Mouse (Mus musculus) midbrain, embryonic 12.5 days (tissue): ENCODE data around the gene Chst14. TPM values are rescaled to one million over a fixed set of nuclear protein-coding genes. Genes with fewer than 3 reads are reported as not detected.
A peak's percentile ranks its signal among the peaks of the same experiment; 100 is the strongest.

Experiments used
- ATAC-seq: fragments of 200-750 bp; cut with Nextera tagmentation; 2 replicates; pipeline ENCODE4 v1.8.0; 2017; ENCODE audit warnings: low read depth, moderate TSS enrichment, moderate library complexity; ENCODE audit not compliant: low FRiP score
- H3K27ac ChIP-seq: fragments of 300-500 bp; sonication (generic); replicated peaks from 2 replicates; pipeline ENCODE4 v1.5.1; 2016; ENCODE audit warnings: mild to moderate bottlenecking
- H3K27me3 ChIP-seq: fragments of 300-500 bp; sonication (generic); 2 replicates; pipeline ENCODE4 v1.6.1; 2016; ENCODE audit warnings: mild to moderate bottlenecking
- H3K36me3 ChIP-seq: fragments of 300-500 bp; sonication (generic); 2 replicates; pipeline ENCODE4 v1.6.1; 2016
- H3K4me1 ChIP-seq: fragments of 300-500 bp; sonication (generic); 2 replicates; pipeline ENCODE4 v1.6.1; 2016
- H3K4me2 ChIP-seq: fragments of 300-500 bp; sonication (generic); replicated peaks from 2 replicates; pipeline ENCODE4 v1.6.1; 2016; ENCODE audit warnings: mild to moderate bottlenecking, moderate library complexity
- H3K4me3 ChIP-seq: fragments of 300-500 bp; sonication (generic); 2 replicates; pipeline ENCODE4 v1.5.1; 2016; ENCODE audit warnings: mild to moderate bottlenecking
- H3K9ac ChIP-seq: fragments of 300-500 bp; sonication (generic); replicated peaks from 2 replicates; pipeline ENCODE4 v1.6.1; 2016; ENCODE audit warnings: mild to moderate bottlenecking, moderate library complexity
- H3K9me3 ChIP-seq: fragments of 300-500 bp; sonication (generic); 2 replicates; pipeline ENCODE4 v1.6.1; 2016; ENCODE audit warnings: mild to moderate bottlenecking
- WGBS: fragments of 180-500 bp; shearing (Covaris S2); methylation state at CpG from one replicate; pipeline ENCODE4 v1.1.7; 2016; 5-methylcytosine and 5-hydroxymethylcytosine counted together
- polyA plus RNA-seq: library from polyadenylated mRNA; unstranded; fragments of >200 nt; fragmentation: Nextera tagmentation; extraction: Ambion mirVana; gene quantifications from 2 replicates; pipeline ENCODE4 v1.2.1, GENCODE M21; 2016

The Chst14 gene
- polyA plus RNA-seq, 1 experiment from 2014 or later: 19.5 TPM

GRCm38 (mm10) chr2:118949699-118950098 lies 23.4 kb downstream of the Chst14 start:
- ATAC-seq: no peak
- Histone ChIP-seq H3K4me3 (no peak overlapping the region), H3K9ac (no peak overlapping the region), H3K27ac (no peak overlapping the region), H3K4me2 (no peak overlapping the region), H3K4me1 (no peaks in the 10 kb centered on the region), H3K9me3 (no peaks in the 10 kb centered on the region), H3K36me3 (no peaks in the 10 kb centered on the region), H3K27me3 (0 out of 2 replicates have a peak, but pooled peaks cover 6% of the 10 kb centered on the region)
- WGBS: 80% methylated on average over 3 of the region's 3 CpGs

DNA sequence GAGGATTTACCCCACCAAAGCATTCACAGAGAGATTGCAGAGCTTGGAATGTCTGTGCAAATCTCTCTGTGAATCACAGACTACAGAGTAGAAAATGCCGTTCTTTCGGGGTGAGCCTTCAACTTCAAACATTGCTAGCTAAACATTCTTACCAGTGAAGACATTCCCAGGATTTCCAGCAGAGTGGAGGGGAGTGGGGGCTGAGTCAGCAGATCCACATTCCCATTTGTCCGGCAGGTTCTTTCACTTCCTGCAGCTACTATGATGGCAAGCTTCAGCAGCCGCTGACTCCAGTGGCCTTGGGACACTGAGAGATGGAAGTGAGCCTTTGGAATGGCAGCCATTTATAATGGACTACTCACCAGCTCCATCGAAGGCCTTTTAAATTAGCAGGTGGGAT lies 30.2 kb downstream of the Chst14 start:
- H3K36me3 ChIP-seq: no peaks in the 10 kb centered on the region
- H3K4me3 ChIP-seq: no peak overlapping the region
- ATAC-seq: no peak
- no peaks in the 10 kb centered on the region for H3K9me3 ChIP-seq
- no peaks in the 10 kb centered on the region for H3K27me3 ChIP-seq
- no peak overlapping the region for H3K9ac ChIP-seq
- 75% methylated on average over 5 of the region's 5 CpGs for WGBS
- no peaks in the 10 kb centered on the region for H3K4me1 ChIP-seq
- H3K27ac ChIP-seq: no peak overlapping the region
- no peak overlapping the region for H3K4me2 ChIP-seq

GRCm38 (mm10) chr2:118959644-118960043 lies 33.3 kb downstream of the Chst14 start:
- H3K4me1 ChIP-seq: no peaks in the 10 kb centered on the region
- no peak overlapping the region for H3K4me3 ChIP-seq
- no peaks in the 10 kb centered on the region for H3K27me3 ChIP-seq
- no peaks in the 10 kb centered on the region for H3K36me3 ChIP-seq
- H3K4me2 ChIP-seq: no peak overlapping the region
- 35% methylated on average over 2 of the region's 2 CpGs for WGBS
- H3K9ac ChIP-seq: no peak overlapping the region
- ATAC-seq: no peak
- no peak overlapping the region for H3K27ac ChIP-seq
- H3K9me3 ChIP-seq: no peaks in the 10 kb centered on the region

DNA sequence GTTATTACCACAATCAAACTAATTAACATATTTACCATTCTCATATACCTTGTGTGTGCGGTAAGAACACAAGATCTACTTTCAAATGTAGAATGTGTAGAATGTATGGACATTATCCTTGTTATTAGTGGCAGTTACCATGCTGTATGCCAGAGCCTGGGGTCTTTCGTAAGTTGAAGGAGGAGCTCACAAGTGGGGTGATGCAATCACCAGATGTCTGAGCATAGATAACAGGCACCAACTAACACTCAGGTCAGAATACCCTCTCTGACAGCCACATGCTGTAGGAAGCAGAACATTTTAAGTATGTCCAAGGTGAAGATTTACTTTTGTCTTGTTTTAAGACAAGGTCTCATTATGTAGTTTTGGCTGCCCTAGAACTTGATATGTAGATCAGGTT lies 34.1 kb downstream of the Chst14 start:
- Histone ChIP-seq H3K4me2 (no peak overlapping the region), H3K4me3 (no peak overlapping the region), H3K27ac (no peak overlapping the region), H3K9ac (no peak overlapping the region), H3K9me3 (no peaks in the 10 kb centered on the region), H3K27me3 (no peaks in the 10 kb centered on the region), H3K36me3 (no peaks in the 10 kb centered on the region), H3K4me1 (no peaks in the 10 kb centered on the region)
- 99% methylated on average over 2 of the region's 2 CpGs for WGBS
- ATAC-seq: no peak

- WGBS: 67% methylated on average over 2 of the region's 2 CpGs
- Histone ChIP-seq H3K27me3 (no peaks in the 10 kb centered on the region), H3K4me2 (no peak overlapping the region), H3K9me3 (no peaks in the 10 kb centered on the region), H3K4me1 (no peaks in the 10 kb centered on the region), H3K9ac (no peak overlapping the region), H3K27ac (no peak overlapping the region), H3K36me3 (no peaks in the 10 kb centered on the region), H3K4me3 (no peak overlapping the region)
- ATAC-seq: no peak
Observed at GRCm38 (mm10) chr2:118961546-118961945, 35.2 kb downstream of the Chst14 start.

GRCm38 (mm10) chr2:118963007-118963675 lies 36.8 kb downstream of the Chst14 start:
- WGBS: 57% methylated on average over 9 of the region's 9 CpGs
- Histone ChIP-seq H3K9ac (no peak overlapping the region), H3K4me3 (no peak overlapping the region), H3K9me3 (no peaks in the 10 kb centered on the region), H3K27me3 (no peaks in the 10 kb centered on the region), H3K27ac (no peak overlapping the region), H3K4me1 (no peaks in the 10 kb centered on the region), H3K4me2 (no peak overlapping the region), H3K36me3 (no peaks in the 10 kb centered on the region)
- ATAC-seq: no peak

GRCm38 (mm10) chr2:118963676-118964012 lies 37.3 kb downstream of the Chst14 start:
- ATAC-seq: no peak
- no peak overlapping the region for H3K9ac ChIP-seq
- H3K27me3 ChIP-seq: no peaks in the 10 kb centered on the region
- no peak overlapping the region for H3K4me2 ChIP-seq
- H3K4me3 ChIP-seq: no peak overlapping the region
- no peaks in the 10 kb centered on the region for H3K36me3 ChIP-seq
- no peaks in the 10 kb centered on the region for H3K4me1 ChIP-seq
- WGBS: 74% methylated on average over 7 of the region's 7 CpGs
- no peaks in the 10 kb centered on the region for H3K9me3 ChIP-seq
- H3K27ac ChIP-seq: no peak overlapping the region

DNA sequence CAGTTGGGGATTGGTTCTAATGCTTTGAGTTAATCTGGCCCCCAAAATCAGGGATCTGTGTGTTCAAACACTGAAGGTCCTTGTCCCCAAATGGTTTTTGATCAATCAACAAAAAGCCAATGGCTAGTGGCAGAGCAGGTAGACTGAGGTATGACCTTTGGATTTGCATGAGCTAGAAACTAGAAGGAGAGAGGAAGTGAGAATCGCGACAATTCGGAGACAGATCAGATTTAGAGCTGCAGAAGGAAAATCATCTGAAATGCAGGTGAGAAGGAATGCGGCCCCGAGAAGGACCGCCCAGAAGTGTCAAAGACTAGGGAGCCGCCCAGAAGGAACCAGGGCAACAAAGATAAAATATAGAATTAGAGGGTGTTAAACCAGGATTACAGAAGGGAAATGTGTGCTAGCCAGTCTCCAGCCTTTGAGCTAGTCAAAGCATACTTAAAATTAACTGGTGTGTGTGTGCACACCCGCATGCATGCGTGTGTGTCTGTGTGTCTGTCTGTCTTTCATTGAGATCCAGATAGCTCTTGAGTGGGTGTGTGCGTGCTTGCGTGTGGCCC lies 43.4 kb downstream of the Chst14 start:
- H3K4me3 ChIP-seq: no peak overlapping the region
- H3K27ac ChIP-seq: no peak overlapping the region
- H3K4me1 ChIP-seq: peaks cover 3% of the 10 kb centered on the region; the same call in 1 of the 2 replicates
- peaks cover 19% of the 10 kb centered on the region for H3K27me3 ChIP-seq
- no peaks in the 10 kb centered on the region for H3K9me3 ChIP-seq
- no peak overlapping the region for H3K4me2 ChIP-seq
- 87% methylated on average over 11 of the region's 11 CpGs for WGBS
- ATAC-seq: no peak
- no peak overlapping the region for H3K9ac ChIP-seq
- no peaks in the 10 kb centered on the region for H3K36me3 ChIP-seq

GRCm38 (mm10) chr2:118972048-118972447 lies 45.8 kb downstream of the Chst14 start:
- H3K4me1 ChIP-seq: peaks cover 10% of the 10 kb centered on the region; the same call in 1 of the 2 replicates
- no peak for ATAC-seq
- no peak overlapping the region for H3K4me2 ChIP-seq
- H3K27me3 ChIP-seq: peaks cover 43% of the 10 kb centered on the region
- no peaks in the 10 kb centered on the region for H3K9me3 ChIP-seq
- H3K4me3 ChIP-seq: no peak overlapping the region
- H3K27ac ChIP-seq: no peak overlapping the region
- H3K9ac ChIP-seq: no peak overlapping the region
- H3K36me3 ChIP-seq: no peaks in the 10 kb centered on the region
- 83% methylated on average over 5 of the region's 5 CpGs for WGBS

DNA sequence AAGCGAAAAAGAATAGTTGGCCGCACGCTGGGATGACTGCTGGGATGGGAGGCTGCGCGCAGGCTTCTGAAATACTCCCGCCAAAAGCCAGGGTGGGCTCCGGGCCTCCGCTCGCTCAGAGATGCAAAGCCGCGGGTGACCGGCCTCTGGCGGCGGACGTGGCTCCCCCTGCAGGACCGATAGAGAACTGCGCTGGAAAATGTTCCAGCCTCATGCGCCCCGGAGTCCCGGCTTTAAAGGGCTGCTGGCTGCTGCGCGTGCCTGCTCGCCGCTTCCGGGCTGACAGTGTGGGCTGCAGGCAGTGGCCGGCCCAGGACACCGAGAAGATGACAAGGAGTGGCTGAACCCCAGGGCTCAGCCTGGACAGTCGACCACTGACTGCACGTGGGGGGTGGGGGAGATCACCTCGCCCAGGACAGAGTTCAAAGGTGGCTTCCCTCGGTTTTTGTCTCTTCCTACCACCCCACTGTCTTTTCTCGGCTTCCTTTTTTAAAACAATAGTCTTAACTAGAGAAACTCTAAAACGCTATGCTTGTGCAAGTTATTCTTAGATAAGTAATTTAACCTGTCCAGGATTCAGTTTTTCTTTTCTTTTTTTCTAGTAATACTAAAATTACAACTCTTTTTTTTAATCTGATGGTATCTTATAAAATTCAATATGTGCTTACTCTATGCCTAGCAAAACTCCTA lies 46.5 kb downstream of the Chst14 start:
- peak overlapping the region; percentile 59 for H3K4me2 ChIP-seq
- H3K36me3 ChIP-seq: no peaks in the 10 kb centered on the region
- H3K9ac ChIP-seq: peak overlapping the region; percentile 41
- H3K27me3 ChIP-seq: peaks cover 50% of the 10 kb centered on the region
- ATAC-seq: peak; percentile 85
- H3K9me3 ChIP-seq: no peaks in the 10 kb centered on the region
- peaks cover 10% of the 10 kb centered on the region; the same call in 1 of the 2 replicates for H3K4me1 ChIP-seq
- no peak overlapping the region for H3K27ac ChIP-seq
- WGBS: under 1% methylated on average over 33 of the region's 33 CpGs
- peak overlapping the region; percentile 32 for H3K4me3 ChIP-seq

DNA sequence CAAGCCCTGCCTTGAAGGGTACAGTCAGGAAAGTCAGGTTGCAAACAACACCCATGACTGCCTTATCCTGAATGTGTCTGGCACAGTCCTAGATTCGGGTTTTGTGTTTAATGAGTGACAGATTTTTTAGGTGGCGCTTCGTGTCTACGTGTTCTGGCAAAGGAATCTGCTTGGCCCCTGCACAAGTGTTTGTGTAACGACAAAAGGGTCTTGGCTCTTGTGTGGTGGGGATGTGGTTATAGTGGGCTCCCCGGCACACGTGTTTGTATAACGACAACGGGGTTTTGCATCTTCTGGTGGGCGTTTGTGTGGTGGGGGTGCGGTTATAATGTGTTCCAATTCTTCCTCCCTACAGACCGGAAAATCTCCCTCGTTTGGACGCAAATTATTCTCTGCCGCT lies 49.6 kb downstream of the Chst14 start:
- peak overlapping the region; percentile 93 for H3K4me2 ChIP-seq
- no peak overlapping the region for H3K27ac ChIP-seq
- H3K4me3 ChIP-seq: peak overlapping the region; percentile 60
- peak overlapping the region; percentile 72 for H3K9ac ChIP-seq
- no peaks in the 10 kb centered on the region for H3K9me3 ChIP-seq
- H3K36me3 ChIP-seq: no peaks in the 10 kb centered on the region
- H3K4me1 ChIP-seq: peaks cover 10% of the 10 kb centered on the region; the same call in 1 of the 2 replicates
- no peak for ATAC-seq
- peaks cover 54% of the 10 kb centered on the region for H3K27me3 ChIP-seq
- 6% methylated on average over 15 of the region's 15 CpGs for WGBS

DNA sequence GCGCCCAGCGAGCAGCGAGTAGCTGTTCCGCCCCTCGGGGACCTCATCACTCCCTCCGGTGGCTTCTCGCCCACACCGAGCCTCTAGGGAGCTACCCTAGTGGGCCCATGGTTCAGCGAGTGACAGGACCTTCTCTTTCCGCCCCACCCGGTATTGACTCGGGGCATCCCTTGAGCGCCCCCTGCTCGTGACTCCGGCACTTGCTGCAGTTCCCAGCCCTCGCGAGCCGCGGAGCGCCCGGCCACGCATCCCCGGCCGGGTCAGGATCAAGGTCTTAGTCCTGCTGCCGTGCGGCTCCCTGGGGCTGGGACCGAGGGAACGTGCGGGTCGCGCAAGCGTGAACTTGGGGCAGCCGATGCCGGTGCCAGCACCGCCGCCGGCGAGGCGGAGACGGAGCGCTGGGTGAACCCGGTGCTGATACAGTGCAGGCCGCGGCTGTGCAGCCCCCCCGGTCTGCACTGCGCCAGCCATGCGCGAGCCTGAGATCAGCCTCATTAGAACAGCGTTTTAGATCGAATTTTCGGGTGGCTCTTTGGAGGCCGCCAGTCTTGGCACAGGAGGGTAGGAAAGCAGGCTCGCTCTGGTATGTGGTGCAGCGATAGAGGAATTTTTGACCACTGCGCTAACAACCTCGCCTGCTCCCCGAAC lies 50.1 kb downstream of the Chst14 start:
- Histone ChIP-seq H3K9me3 (no peaks in the 10 kb centered on the region), H3K4me2 (peak overlapping the region; percentile 93), H3K36me3 (no peaks in the 10 kb centered on the region), H3K9ac (peak overlapping the region; percentile 72), H3K4me3 (peak overlapping the region; percentile 60), H3K27me3 (peaks cover 51% of the 10 kb centered on the region), H3K27ac (no peak overlapping the region), H3K4me1 (peaks cover 10% of the 10 kb centered on the region; the same call in 1 of the 2 replicates)
- WGBS: 2% methylated on average over 57 of the region's 57 CpGs
- ATAC-seq: peak; percentile 76
